Mouse (Mus musculus) stomach, postnatal 0 days (tissue): ENCODE measurements around the gene Srgap2.

Experiments used
- CTCF ChIP-seq: IDR thresholded peaks from 2 replicates; pipeline ENCODE4 v1.5.1; 2016; ENCODE audit warnings: antibody characterized with exemption, low read depth, mild to moderate bottlenecking, moderate library complexity
- EP300 ChIP-seq: optimal IDR thresholded peaks from 2 replicates; pipeline ENCODE3; 2016; ENCODE audit warnings: antibody characterized with exemption

DNA sequence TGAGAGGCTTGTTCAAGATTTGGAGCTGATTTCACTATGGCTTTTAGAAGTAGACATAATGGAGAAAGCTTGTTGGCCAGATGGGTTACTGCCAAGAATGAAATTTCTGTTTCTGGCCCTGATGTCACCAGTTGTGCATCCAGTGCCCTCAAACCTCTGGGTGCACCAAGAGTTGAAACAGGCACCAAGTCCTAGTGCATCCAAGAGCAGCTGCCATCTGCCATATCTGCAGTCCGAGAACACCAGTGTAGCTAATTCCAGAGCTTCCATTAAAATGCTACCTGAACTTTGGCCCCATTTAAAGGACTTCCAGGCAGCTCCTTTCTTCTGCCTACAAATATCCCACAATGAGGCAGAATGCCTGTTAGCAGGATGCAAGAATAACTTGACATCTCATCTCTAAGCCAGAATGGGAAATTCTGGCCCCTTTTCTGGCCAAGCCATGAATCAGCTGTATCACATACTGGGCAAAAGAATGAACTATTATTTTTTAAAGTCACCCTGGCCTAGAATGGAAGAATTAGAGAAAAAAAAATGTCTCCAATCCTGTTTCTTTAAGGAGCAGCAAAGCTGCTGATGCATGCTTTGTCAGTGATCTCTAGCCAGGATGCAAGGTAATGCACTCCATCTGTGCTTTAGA lies 180.1 kb downstream of the Srgap2 start:
- TF ChIP-seq EP300 (no peak), CTCF (no peak)
